Mouse (Mus musculus) thymus, postnatal 10 days (tissue): ENCODE measurements around the gene Adarb2.
"Not testable (repeated sequence)": the region's sequence is repeated elsewhere in the genome, so short reads cannot be mapped to it uniquely, and the experiment has no call there.

ENCODE experiments used
- DNase-seq, 2 experiments: peaks; one replicate each; pipeline ENCODE4 v3.0.0; 2021; ENCODE audit warnings: low spot score in 2 of 2

Adarb2 gene

GRCm38 (mm10) chr13:8587447-8587846, 384.8 kb downstream of the Adarb2 start:
- no peak for DNase-seq

DNA sequence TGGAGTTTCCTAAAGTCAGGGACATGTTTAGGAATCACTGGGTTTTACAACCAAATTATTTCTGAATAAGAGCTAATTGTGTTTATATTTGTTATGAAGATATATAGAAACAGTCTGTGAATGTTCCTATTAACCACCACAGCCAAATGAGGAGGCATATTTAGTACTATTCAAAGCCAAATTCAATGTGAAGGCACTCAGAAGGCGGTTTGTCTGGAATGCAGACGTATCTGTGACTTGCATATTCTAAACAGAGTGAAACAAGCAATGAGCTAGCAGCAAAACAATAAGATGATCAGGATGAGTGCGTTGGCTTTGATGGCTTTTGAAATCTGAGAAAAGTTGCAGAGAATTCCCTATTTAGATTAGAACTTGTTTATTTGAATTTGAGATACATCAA, 387.8 kb downstream of the Adarb2 start:
- DNase-seq, result no peak

- no peak for DNase-seq
Observed at GRCm38 (mm10) chr13:8596977-8597646, 394.4 kb downstream of the Adarb2 start.

DNA sequence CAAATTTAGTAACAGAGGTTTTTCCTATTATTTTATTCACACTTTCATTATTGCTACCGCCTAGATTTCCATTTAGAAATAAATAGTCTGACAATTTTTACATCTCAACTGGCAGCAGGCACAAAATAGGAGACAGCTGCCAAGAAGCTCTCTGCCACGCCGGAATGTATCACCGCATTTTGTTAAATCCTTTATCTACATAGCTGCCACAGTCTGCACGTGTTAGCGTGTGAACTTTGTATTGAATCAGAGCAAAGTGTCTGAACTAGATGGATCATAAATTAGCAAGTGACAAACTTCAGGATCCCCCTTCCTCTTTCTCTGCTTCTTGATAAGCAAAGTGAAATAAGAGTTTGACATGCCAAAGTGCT, 395.0 kb downstream of the Adarb2 start:
- DNase-seq, result no peak

DNA sequence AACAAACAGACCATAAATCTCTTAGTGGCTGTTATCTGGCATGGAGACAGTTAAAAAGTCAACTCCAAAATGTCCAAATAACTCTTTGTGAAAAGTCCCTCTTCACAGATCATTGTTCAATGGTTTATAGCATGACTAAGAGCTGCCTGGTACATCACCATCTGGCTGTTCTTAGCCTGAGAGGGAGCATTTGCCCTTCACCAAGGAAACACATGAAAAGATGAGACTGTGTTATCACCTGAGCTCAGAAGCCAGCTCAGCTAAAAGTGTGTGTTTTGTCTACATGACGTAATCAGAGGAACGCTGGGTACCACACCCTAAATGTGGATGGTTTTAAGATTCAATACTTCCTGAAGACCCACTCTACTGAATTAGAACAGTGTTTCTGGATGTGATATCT, 403.0 kb downstream of the Adarb2 start:
- DNase-seq, result no peak

DNA sequence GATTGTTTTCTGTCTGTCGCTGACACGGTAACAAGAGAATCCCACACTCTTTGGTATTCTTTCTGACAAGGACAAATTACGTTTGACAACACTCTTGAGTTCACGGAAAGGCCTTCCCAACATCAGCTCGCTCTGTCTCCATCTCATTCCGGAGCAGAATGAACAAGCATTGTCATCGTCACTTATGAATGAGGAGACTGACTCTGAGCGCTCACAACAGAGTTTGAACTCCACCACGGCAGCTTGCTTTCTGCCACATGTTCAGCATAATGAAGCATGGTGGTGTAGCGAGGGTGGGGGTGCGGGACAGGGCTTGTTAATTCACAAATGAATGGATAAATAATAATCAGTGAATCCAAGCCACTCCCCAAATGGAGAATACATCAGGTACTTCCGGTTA, 405.4 kb downstream of the Adarb2 start:
- DNase-seq, result no peak

- not testable (repeated sequence) for DNase-seq
Observed at GRCm38 (mm10) chr13:8608918-8609317, 406.3 kb downstream of the Adarb2 start.

DNA sequence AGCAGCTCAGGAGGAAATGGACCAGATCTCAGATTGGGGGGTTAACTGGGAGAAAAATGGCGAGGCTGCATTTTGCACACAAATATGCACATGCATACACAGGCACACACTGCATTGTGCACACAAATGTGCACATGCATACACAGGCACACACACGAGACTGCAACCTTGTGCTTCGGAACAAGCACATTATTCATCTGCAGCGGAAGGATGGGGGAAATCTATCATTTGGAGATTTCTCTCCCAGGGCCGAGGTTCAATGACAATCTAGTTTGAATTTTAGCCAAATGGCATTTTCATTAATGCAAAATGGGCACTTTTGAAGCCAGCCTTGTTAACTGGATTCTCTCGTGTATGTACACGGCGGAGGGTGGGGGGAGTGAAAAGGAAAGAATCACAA, 408.3 kb downstream of the Adarb2 start:
- DNase-seq, result no peak

GRCm38 (mm10) chr13:8612618-8613391, 410.1 kb downstream of the Adarb2 start:
- DNase-seq, result no peak

DNA sequence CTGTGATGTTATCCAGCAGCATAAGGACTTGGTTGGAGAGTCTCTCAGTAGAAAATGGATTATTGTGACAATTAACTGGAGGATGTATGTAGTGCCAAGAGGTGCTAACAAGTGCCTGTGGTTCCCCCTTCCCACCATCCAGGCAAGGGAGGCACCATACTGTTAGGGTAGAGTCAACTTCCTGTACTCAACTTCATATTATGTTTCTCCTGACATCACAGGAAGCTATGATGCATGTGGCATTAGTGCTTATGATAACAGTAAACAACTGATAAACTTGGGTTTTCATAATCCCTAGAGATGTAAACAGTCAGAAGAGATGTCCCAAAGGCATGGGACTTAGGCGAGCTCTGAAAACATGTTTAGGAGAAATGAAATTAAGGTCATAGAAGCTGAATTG, 414.0 kb downstream of the Adarb2 start:
- DNase-seq, result no peak

- DNase-seq, result no peak
Observed at GRCm38 (mm10) chr13:8622263-8622662, 419.6 kb downstream of the Adarb2 start.

DNA sequence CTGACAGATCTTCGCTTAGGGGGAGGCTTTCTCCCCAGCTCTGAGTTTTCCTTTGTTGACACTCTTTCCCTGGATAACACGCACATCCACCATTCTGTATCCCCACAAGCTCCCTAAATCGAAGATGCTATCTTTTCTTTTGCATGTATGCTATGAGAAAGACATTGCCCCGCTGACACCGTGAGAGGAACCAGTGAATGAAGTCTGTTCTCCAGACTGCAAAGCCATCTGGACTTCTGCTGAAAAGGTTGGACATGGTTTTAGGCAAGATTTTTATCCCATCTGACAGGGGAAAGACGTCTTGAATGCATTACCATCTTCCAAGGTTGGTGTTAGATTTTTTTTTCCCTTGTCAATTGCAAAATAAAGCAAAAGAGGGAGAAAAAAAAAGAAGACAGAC, 426.9 kb downstream of the Adarb2 start:
- no peak for DNase-seq

- DNase-seq, result no peak
Observed at GRCm38 (mm10) chr13:8631618-8632017, 429.0 kb downstream of the Adarb2 start.

GRCm38 (mm10) chr13:8632072-8632471, 429.4 kb downstream of the Adarb2 start:
- DNase-seq, result no peak

- no peak for DNase-seq
Observed at GRCm38 (mm10) chr13:8633385-8634337, 431.0 kb downstream of the Adarb2 start.

- no peak for DNase-seq
Observed at GRCm38 (mm10) chr13:8642084-8642483, 439.4 kb downstream of the Adarb2 start.

DNA sequence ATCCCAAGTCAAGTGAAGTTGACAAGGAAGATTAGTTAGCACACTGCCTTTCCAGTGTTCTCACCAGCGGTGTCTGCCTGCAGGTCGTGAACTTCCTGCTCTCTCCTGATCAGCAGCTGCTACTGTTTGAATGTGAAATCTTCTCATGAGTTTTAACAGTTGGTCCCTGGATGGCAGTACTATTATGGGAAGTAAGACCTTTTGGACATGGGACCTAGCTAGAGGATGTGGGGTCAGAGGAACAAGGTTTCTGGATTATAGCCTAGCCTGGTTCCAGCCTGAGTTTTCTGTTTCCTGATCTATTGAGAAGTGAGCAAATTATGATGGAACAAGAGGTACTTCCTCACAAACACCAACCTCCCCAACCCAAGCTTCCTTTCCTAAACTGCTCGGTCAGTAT, 441.3 kb downstream of the Adarb2 start:
- no peak for DNase-seq

GRCm38 (mm10) chr13:8644805-8645679, 442.4 kb downstream of the Adarb2 start:
- no peak for DNase-seq

DNA sequence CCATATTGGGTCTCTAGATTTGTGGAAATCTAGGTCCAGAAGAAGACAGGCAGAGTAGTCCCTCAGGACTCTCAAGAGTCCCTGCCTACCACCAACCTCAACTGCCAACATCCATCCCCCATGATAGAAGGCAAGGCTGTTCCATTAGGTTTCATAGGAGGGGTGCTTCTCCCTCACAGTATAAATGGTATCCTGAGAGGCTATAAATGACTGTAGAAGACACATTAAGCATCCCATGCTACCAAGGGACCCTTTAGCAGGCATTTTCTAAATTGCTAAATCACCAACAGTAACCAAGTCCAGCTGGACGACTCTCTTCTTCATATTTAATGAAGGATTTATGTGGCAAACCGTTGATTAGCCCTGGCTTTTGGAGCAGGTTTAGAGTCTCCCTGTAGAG, 446.6 kb downstream of the Adarb2 start:
- DNase-seq, result no peak

GRCm38 (mm10) chr13:8664615-8665240, 462.1 kb downstream of the Adarb2 start:
- no peak for DNase-seq

DNA sequence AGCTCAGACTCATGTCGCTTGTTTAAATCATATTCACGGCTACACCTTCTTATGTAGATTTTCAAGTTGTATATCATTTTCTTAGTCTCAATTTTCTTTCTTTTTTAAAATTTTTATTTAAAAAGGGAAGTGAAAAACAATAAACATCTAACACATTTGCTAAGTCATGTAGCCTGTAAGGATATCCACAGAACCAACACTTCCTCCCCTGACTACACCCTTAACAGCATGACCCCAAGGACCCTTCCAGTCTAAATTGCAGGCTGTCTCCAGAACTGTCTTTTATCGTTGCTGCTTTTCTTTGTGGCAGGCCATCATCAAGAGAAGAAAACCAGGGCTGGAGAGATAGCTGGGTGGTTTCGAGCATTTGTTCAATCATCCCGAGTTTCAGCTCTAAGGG, 474.5 kb downstream of the Adarb2 start:
- DNase-seq, result no peak
